Mouse (Mus musculus) macrophage (primary cell): ENCODE results near the gene Dnah7c. TPM values are rescaled to one million over a fixed set of nuclear protein-coding genes. Genes with fewer than 3 reads are reported as not detected.

Experiments
- H3K27ac ChIP-seq: fragments of 350-480 bp; formaldehyde crosslinking; 2 replicates; pipeline ENCODE4 v1.9.0; 2021
- H3K36me3 ChIP-seq: fragments of 350-480 bp; formaldehyde crosslinking; 2 replicates; pipeline ENCODE4 v1.9.0; 2021; ENCODE audit errors: inconsistent target
- H3K4me3 ChIP-seq: fragments of 350-480 bp; formaldehyde crosslinking; 2 replicates; pipeline ENCODE4 v1.9.0; 2021; ENCODE audit errors: inconsistent target
- H3K79me2 ChIP-seq: fragments of 350-480 bp; formaldehyde crosslinking; 2 replicates; pipeline ENCODE4 v1.9.0; 2021; ENCODE audit errors: inconsistent target
- WGBS: methylation state at CpG from one replicate; pipeline ENCODE4 v1.1.7; 2026; ENCODE audit warnings: inconsistent platforms; ENCODE audit not compliant: missing documents; 5-methylcytosine and 5-hydroxymethylcytosine counted together
- polyA plus RNA-seq: library from polyadenylated mRNA; stranded (reverse); fragments of 250-400 nt; gene quantifications from 3 replicates; pipeline ENCODE4 v1.2.4, GENCODE M21; 2018; ENCODE audit warnings: inconsistent platforms

Gene Dnah7c
- polyA plus RNA-seq, 1 experiment from 2014 or later = not detected

- H3K27ac ChIP-seq = peak overlapping the region; percentile 92
- 28% methylated on average over 18 of the region's 18 CpGs for WGBS
- peaks cover 24% of the 10 kb centered on the region for H3K79me2 ChIP-seq
- peak overlapping the region; percentile 51 for H3K4me3 ChIP-seq
- no peaks in the 10 kb centered on the region for H3K36me3 ChIP-seq
Observed at GRCm38 (mm10) chr1:46854036-46854900, 428.9 kb downstream of the Dnah7c start.

DNA sequence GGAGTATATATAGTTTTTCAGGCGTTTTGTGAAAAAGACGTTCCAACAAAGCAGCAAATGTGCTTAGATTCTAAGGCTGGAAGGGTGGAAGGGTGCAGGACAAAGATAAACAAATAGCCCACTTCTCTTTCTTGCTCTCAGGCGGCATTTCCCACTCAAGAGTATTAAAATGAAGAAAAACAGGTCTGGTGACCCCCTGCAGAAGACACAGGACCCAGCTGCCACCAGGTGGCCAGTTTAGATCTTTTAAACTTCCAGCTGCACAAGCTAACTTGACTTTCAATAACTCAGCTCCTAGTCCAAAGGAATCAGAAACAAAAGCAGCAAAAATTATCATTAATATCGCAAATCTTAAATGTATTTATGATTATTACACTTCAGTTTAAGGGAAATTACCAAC is 431.1 kb downstream of the Dnah7c start:
- WGBS = 77% methylated on average over 4 of the region's 4 CpGs
- H3K4me3 ChIP-seq = no peak overlapping the region
- no peak overlapping the region for H3K27ac ChIP-seq
- peaks cover 11% of the 10 kb centered on the region for H3K79me2 ChIP-seq
- no peaks in the 10 kb centered on the region for H3K36me3 ChIP-seq
